ENCODE assay signal across 8 mouse cellular contexts in the genomic region with DNA sequence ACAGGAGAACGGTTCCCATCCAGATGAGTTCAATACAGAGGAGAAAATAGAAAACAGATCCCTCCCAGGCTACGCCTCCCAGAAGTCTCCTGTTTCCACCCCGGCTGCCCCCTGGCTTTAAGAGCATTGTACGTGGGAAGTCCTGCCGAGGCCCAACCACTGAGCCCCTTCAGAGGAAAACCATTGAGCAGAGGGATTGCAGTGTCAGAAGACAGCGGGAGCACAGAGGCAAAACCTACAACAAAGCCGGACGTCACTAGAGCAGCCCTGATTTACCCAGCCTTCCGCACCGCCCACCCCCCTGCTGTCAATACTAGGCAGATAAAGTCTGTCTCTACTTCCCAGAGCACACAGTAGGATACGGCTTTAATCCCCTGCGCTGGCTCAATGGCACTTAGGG. TPM values are rescaled to one million over a fixed set of nuclear protein-coding genes. Genes with fewer than 3 reads are reported as not detected.
DNase-seq lines count a peak whose midpoint lies in the region; ATAC-seq lines count a peak whose summit lies in the region.

No protein-coding gene starts in this region.

- peak; percentile 32 for DNase-seq in adrenal gland, postnatal 14 days
- no peak for DNase-seq in adrenal gland, postnatal 4 days (ENCODE audit: low spot score in 2 of 2)
- DNase-seq in R1 (ENCODE audit: low read depth, low spot score) (peak; percentile 91), liver (peak; percentile 7)
- DNase-seq in hindbrain, embryonic 14.5 days (ENCODE audit: low spot score): no peak
- DNase-seq in spleen, postnatal 4 days (ENCODE audit: low spot score in 2 of 2): no peak

- ATAC-seq in embryonic facial prominence, embryonic 15.5 days (ENCODE audit: insufficient number of reproducible peaks, low FRiP score, low TSS enrichment, low read depth): no peak
- peak; percentile 47 for ATAC-seq in hindbrain, embryonic 14.5 days (ENCODE audit: low FRiP score)
- peak; percentile 34 for ATAC-seq in neural tube, embryonic 15.5 days (ENCODE audit: low FRiP score)

- H3K4me1 ChIP-seq in embryonic facial prominence, embryonic 15.5 days: peaks cover 18% of the 10 kb centered on the region
- 0 out of 2 replicates have a peak, but pooled peaks cover 4% of the 10 kb centered on the region for H3K4me1 ChIP-seq in hindbrain, embryonic 14.5 days (replicated peaks; ENCODE audit: control insufficient read depth, insufficient read depth, low read length)
- peaks cover 28% of the 10 kb centered on the region for H3K4me1 ChIP-seq in neural tube, embryonic 15.5 days

- 2% methylated on average over 12 of the region's 12 CpGs for WGBS in embryonic facial prominence, embryonic 15.5 days
- WGBS in hindbrain, embryonic 14.5 days: under 1% methylated on average over 12 of the region's 12 CpGs
- WGBS in neural tube, embryonic 15.5 days: under 1% methylated on average over 12 of the region's 12 CpGs

- peak overlapping the region; percentile 96 for H3K4me2 ChIP-seq in embryonic facial prominence, embryonic 15.5 days (replicated peaks)
- peak overlapping the region; percentile 95 for H3K4me2 ChIP-seq in hindbrain, embryonic 14.5 days (replicated peaks)
- peak overlapping the region; percentile 100 for H3K4me2 ChIP-seq in neural tube, embryonic 15.5 days

- H3K9ac ChIP-seq in embryonic facial prominence, embryonic 15.5 days: peak overlapping the region; percentile 35; the same call in 1 of the 2 replicates
- peak overlapping the region; percentile 65 for H3K9ac ChIP-seq in hindbrain, embryonic 14.5 days
- H3K9ac ChIP-seq in neural tube, embryonic 15.5 days (replicated peaks): peak overlapping the region; percentile 65

- H3K9me3 ChIP-seq in embryonic facial prominence, embryonic 15.5 days (replicated peaks): 0 out of 2 replicates have a peak, but pooled peaks cover 4% of the 10 kb centered on the region
- H3K9me3 ChIP-seq in hindbrain, embryonic 14.5 days (ENCODE audit: control insufficient read depth, low read length): no peaks in the 10 kb centered on the region
- no peaks in the 10 kb centered on the region for H3K9me3 ChIP-seq in neural tube, embryonic 15.5 days (replicated peaks)

- H3K36me3 ChIP-seq in embryonic facial prominence, embryonic 15.5 days: no peaks in the 10 kb centered on the region
- H3K36me3 ChIP-seq in hindbrain, embryonic 14.5 days (replicated peaks; ENCODE audit: control insufficient read depth, insufficient read depth): no peaks in the 10 kb centered on the region
- no peaks in the 10 kb centered on the region for H3K36me3 ChIP-seq in neural tube, embryonic 15.5 days

- H3K4me3 ChIP-seq in embryonic facial prominence, embryonic 15.5 days (replicated peaks): peak overlapping the region; percentile 59
- H3K4me3 ChIP-seq in hindbrain, embryonic 14.5 days (replicated peaks; ENCODE audit: low read length): peak overlapping the region; percentile 49
- H3K4me3 ChIP-seq in neural tube, embryonic 15.5 days (replicated peaks): peak overlapping the region; percentile 65

- H3K27ac ChIP-seq in embryonic facial prominence, embryonic 15.5 days (replicated peaks): peak overlapping the region; percentile 69
- H3K27ac ChIP-seq in hindbrain, embryonic 14.5 days: no peak overlapping the region
- peak overlapping the region; percentile 68 for H3K27ac ChIP-seq in neural tube, embryonic 15.5 days (replicated peaks)

- peaks cover 7% of the 10 kb centered on the region for H3K27me3 ChIP-seq in embryonic facial prominence, embryonic 15.5 days
- H3K27me3 ChIP-seq in hindbrain, embryonic 14.5 days (ENCODE audit: control insufficient read depth, insufficient read depth, low read length): peaks cover 17% of the 10 kb centered on the region
- no peaks in the 10 kb centered on the region for H3K27me3 ChIP-seq in neural tube, embryonic 15.5 days (replicated peaks)

RNA-seq across cellular contexts. Expression of a gene that starts 0.8 kb away (rescaled TPM):
- 84.5 and 137 TPM in 2 replicates for total RNA-seq in adrenal gland, postnatal 14 days (2021)
- 10 to 100 TPM; 64.2 to 68.4 TPM for total RNA-seq in adrenal gland, postnatal 4 days (2021)
- 16.9 and 20.4 TPM in 2 replicates for polyA plus RNA-seq in embryonic facial prominence, embryonic 15.5 days (2015; fragmentation: Nextera tagmentation; extraction: Ambion mirVana)
- 16.6 and 19.1 TPM in 2 replicates for polyA plus RNA-seq in hindbrain, embryonic 14.5 days (2014; fragmentation: Nextera tagmentation; extraction: Ambion mirVana)
- polyA plus RNA-seq in neural tube, embryonic 15.5 days (2015; fragmentation: Nextera tagmentation; extraction: Ambion mirVana): 40.3 and 44.0 TPM in 2 replicates

Comparison
In these comparisons a context has a peak if more than half of its experiments do, and no peak if none do; other contexts are left out.
1. DNase-seq: peak in adrenal gland, postnatal 14 days (single experiment), R1 (single experiment) and liver (single experiment); none in adrenal gland, postnatal 4 days (0 of 2), hindbrain, embryonic 14.5 days (single experiment) and spleen, postnatal 4 days (0 of 2).
2. Peak in every context shown above with its lines, with median percentiles within 50 percentile points of each other: H3K4me2 ChIP-seq, H3K4me3 ChIP-seq and H3K9ac ChIP-seq.